Mouse (Mus musculus) forebrain, embryonic 12.5 days (tissue): ENCODE results near the gene Hoxb1. TPM values are rescaled to one million over a fixed set of nuclear protein-coding genes. Genes with fewer than 3 reads are reported as not detected.

Experiments used
- ATAC-seq: fragments of 200-750 bp; cut with Nextera tagmentation; 2 replicates; pipeline ENCODE4 v1.8.0; 2017; ENCODE audit warnings: moderate TSS enrichment; ENCODE audit not compliant: low FRiP score
- H3K27ac ChIP-seq: fragments of 300-500 bp; sonication (generic); 2 replicates; pipeline ENCODE4 v1.5.1; 2016; ENCODE audit warnings: mild to moderate bottlenecking
- H3K27me3 ChIP-seq: fragments of 300-500 bp; sonication (generic); 2 replicates; pipeline ENCODE4 v1.6.1; 2016; ENCODE audit warnings: mild to moderate bottlenecking
- H3K36me3 ChIP-seq: fragments of 300-500 bp; sonication (generic); replicated peaks from 2 replicates; pipeline ENCODE4 v1.6.1; 2016; ENCODE audit warnings: mild to moderate bottlenecking
- H3K4me1 ChIP-seq: fragments of 300-500 bp; sonication (generic); 2 replicates; pipeline ENCODE4 v1.6.1; 2016
- H3K4me2 ChIP-seq: fragments of 300-500 bp; sonication (generic); 2 replicates; pipeline ENCODE4 v1.6.1; 2016; ENCODE audit warnings: mild to moderate bottlenecking, moderate library complexity
- H3K4me3 ChIP-seq: fragments of 300-500 bp; sonication (generic); replicated peaks from 2 replicates; pipeline ENCODE4 v1.5.1; 2016; ENCODE audit warnings: mild to moderate bottlenecking
- H3K9ac ChIP-seq: fragments of 300-500 bp; sonication (generic); 2 replicates; pipeline ENCODE4 v1.6.1; 2016; ENCODE audit warnings: mild to moderate bottlenecking
- H3K9me3 ChIP-seq: fragments of 300-500 bp; sonication (generic); 2 replicates; pipeline ENCODE4 v1.6.1; 2016
- WGBS: fragments of 180-500 bp; shearing (Covaris S2); methylation state at CpG from one replicate; pipeline ENCODE4 v1.1.7; 2016; 5-methylcytosine and 5-hydroxymethylcytosine counted together
- polyA plus RNA-seq: library from polyadenylated mRNA; unstranded; fragments of >200 nt; fragmentation: Nextera tagmentation; extraction: Ambion mirVana; gene quantifications from 2 replicates; pipeline ENCODE4 v1.2.1, GENCODE M21; 2016

Hoxb1 gene
- polyA plus RNA-seq, 1 experiment from 2014 or later = not detected

DNA sequence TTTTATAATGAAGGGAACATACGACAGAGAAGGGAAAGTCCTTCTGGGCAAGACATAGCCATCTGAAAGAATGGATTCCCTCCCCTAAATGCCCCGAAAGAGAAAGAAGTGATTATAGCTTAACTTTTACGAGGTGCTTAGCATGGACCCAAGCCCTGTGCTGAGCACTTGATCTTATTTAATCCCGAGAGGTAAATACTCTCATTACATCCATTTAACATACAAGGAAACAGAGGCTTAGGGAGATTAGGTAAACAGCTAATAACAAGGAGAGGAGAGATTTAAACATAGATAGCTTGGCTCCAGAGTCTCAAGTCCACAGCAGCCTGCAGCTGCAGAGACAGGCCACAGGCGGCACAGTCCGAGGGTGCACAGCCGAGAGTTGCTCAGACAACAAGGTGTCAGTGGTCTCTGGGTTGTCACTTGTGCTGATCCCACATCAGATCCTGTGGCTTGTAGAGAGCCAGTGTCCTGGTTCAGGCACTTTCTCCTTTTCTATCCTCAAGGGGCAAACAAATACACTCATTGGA, 32.3 kb downstream of the Hoxb1 start:
- 21% methylated on average over 7 of the region's 7 CpGs for WGBS

GRCm38 (mm10) chr11:96399923-96400322, 34.4 kb downstream of the Hoxb1 start:
- Histone ChIP-seq H3K36me3 (no peaks in the 10 kb centered on the region), H3K9ac (no peak overlapping the region), H3K27ac (no peak overlapping the region), H3K4me2 (no peak overlapping the region), H3K4me3 (no peak overlapping the region), H3K4me1 (peaks cover 12% of the 10 kb centered on the region), H3K9me3 (no peaks in the 10 kb centered on the region), H3K27me3 (peaks cover 45% of the 10 kb centered on the region)
- 31% methylated on average over 8 of the region's 8 CpGs for WGBS
- ATAC-seq = no peak

More for the DNA sequence above, 32.3 kb downstream of the Hoxb1 start:
- Histone ChIP-seq H3K27ac (no peak overlapping the region), H3K36me3 (no peaks in the 10 kb centered on the region), H3K4me1 (peaks cover 12% of the 10 kb centered on the region), H3K4me2 (no peak overlapping the region), H3K27me3 (peaks cover 34% of the 10 kb centered on the region), H3K4me3 (no peak overlapping the region), H3K9ac (no peak overlapping the region), H3K9me3 (no peaks in the 10 kb centered on the region)
- no peak for ATAC-seq

DNA sequence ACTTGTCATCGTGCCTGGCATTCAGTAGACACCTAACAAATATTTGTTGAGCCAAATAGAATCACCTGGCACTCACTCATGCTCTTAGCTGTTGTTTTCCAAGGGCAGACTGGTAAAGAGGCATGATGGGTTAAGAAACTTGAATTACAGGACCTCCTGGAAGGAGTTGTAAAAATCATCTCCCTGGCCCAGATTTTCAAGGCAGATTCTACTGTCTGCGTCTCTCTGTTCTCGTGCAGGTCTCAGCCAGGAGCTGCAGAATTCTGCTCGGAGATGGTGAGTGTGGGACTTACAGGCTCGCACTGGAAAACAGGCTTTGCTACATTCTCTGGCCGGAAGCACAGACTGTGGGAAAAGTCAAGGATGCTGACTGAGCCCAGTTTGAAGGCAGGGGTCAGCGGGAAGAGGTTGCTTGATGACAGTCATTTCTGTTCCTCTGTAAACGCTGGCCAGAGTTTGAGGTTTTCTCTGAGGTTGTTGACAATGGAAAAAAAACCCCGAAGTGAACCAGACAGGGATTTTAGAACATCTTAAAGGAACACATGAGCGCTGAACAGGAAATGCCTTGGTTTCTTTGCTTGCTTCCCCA, 38.6 kb downstream of the Hoxb1 start:
- H3K4me1 ChIP-seq = peaks cover 14% of the 10 kb centered on the region
- WGBS = 67% methylated on average over 10 of the region's 10 CpGs

GRCm38 (mm10) chr11:96404831-96405230, 39.3 kb downstream of the Hoxb1 start:
- H3K27ac ChIP-seq = no peak overlapping the region
- peaks cover 14% of the 10 kb centered on the region for H3K4me1 ChIP-seq
- no peaks in the 10 kb centered on the region for H3K9me3 ChIP-seq
- peaks cover 53% of the 10 kb centered on the region for H3K27me3 ChIP-seq
- H3K4me2 ChIP-seq = no peak overlapping the region
- no peaks in the 10 kb centered on the region for H3K36me3 ChIP-seq
- no peak for ATAC-seq
- no peak overlapping the region for H3K9ac ChIP-seq
- 72% methylated on average over 7 of the region's 7 CpGs for WGBS
- H3K4me3 ChIP-seq = no peak overlapping the region

More for the DNA sequence above, 38.6 kb downstream of the Hoxb1 start:
- H3K27me3 ChIP-seq = peaks cover 61% of the 10 kb centered on the region
- H3K9me3 ChIP-seq = no peaks in the 10 kb centered on the region
- H3K4me2 ChIP-seq = no peak overlapping the region
- ATAC-seq = no peak
- no peak overlapping the region for H3K27ac ChIP-seq
- no peak overlapping the region for H3K9ac ChIP-seq
- no peak overlapping the region for H3K4me3 ChIP-seq
- H3K36me3 ChIP-seq = no peaks in the 10 kb centered on the region

- Histone ChIP-seq H3K4me2 (no peak overlapping the region), H3K36me3 (no peaks in the 10 kb centered on the region), H3K4me3 (no peak overlapping the region), H3K27ac (no peak overlapping the region), H3K9ac (no peak overlapping the region), H3K4me1 (peaks cover 14% of the 10 kb centered on the region), H3K9me3 (no peaks in the 10 kb centered on the region), H3K27me3 (peaks cover 50% of the 10 kb centered on the region)
- WGBS = 62% methylated on average over 4 of the region's 4 CpGs
- ATAC-seq = no peak
These were observed 40.0 kb downstream of the Hoxb1 start for GRCm38 (mm10) chr11:96405541-96405940.

DNA sequence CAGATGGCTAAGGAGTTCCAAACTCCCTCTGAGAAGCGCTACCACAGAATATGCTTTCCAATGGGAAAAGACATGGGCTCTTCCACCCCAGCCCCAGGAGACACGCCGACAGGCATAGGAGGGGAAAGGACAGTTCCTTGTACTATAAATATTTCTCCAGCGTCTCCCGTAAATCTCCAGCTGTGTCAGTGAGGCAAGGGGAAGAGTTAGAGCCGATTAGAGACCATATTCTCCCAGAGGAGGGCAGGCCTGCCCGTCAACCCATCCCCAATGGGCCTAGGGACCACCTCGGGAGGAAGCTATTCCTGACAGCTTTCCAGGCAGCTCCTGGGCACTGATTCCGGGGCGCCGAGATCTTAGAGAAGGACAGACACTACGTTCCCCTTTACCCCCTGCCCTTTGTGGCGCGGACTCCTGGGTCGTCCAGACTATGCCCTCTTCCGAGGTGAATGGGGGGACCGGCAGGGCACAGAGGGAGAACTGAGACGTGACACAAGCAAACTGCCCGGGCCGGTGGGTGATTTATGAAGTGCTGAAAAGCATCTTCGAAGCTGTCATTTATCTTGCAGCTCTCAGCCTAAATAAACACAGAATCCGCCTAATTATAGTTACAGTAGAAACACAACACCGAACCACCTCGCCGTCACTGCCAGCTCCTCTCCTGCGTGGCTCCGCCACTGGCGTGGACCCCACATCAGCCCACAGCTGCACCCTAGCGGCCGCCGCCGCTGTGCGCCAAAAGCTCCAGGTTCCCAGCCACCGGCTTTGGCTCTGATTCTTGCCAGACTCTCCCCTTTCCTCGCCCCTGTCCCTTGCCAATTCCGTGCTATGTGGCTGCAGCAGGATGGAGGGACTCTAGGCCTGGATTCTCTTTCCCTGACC, 41.9 kb downstream of the Hoxb1 start:
- H3K4me3 ChIP-seq = peak overlapping the region; percentile 26
- no peaks in the 10 kb centered on the region for H3K36me3 ChIP-seq
- H3K9me3 ChIP-seq = peaks cover 6% of the 10 kb centered on the region; the same call in 1 of the 2 replicates
- 11% methylated on average over 36 of the region's 36 CpGs for WGBS
- no peak overlapping the region for H3K27ac ChIP-seq
- H3K9ac ChIP-seq = peak overlapping the region; percentile 25; the same call in 1 of the 2 replicates
- no peak for ATAC-seq
- peaks cover 14% of the 10 kb centered on the region for H3K4me1 ChIP-seq
- peaks cover 47% of the 10 kb centered on the region for H3K27me3 ChIP-seq
- H3K4me2 ChIP-seq = peak overlapping the region; percentile 47

DNA sequence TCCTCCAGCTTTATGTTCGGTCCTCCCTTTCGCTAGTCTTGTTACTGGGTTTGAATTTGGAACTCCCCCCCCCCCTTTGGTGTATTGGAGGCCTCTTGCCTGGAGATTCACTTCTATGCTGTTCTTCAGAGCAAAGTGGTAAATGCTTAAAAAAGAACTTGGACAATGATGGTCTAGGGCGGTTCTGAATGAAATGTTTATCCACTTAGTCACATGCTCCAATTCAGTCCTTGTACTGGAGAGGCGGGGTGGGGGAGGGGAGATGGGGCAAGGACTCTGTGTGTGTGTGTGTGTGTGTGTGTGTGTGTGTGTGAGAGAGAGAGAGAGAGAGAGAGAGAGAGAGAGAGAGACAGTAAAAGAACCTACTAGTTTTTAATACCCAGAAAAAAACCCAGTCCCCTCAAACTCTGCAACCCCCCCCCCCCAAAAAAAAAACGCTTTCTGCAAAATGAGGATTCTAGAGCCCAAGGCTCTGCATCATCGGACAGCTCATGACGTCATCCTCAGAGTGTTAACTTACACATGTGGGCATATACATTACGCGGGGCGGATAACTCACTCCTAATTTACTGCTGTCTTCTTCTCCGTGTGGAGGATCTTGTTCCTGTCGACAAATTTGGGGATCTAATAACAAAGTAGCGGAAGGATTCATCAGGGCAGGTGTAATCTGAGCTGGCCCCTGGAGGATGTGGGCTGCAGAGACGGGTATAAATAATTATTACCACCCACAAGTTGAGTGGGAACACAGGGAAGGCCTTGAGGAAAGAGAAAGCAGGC, 42.9 kb downstream of the Hoxb1 start:
- no peak for ATAC-seq
- peaks cover 14% of the 10 kb centered on the region for H3K4me1 ChIP-seq
- H3K27me3 ChIP-seq = peaks cover 47% of the 10 kb centered on the region
- H3K9ac ChIP-seq = no peak overlapping the region
- peaks cover 6% of the 10 kb centered on the region; the same call in 1 of the 2 replicates for H3K9me3 ChIP-seq
- H3K27ac ChIP-seq = no peak overlapping the region
- no peak overlapping the region for H3K4me3 ChIP-seq
- H3K36me3 ChIP-seq = no peaks in the 10 kb centered on the region
- WGBS = 56% methylated on average over 14 of the region's 14 CpGs
- peak overlapping the region; percentile 47; the same call in 1 of the 2 replicates for H3K4me2 ChIP-seq

- H3K27me3 ChIP-seq = peaks cover 34% of the 10 kb centered on the region
- peaks cover 6% of the 10 kb centered on the region; the same call in 1 of the 2 replicates for H3K9me3 ChIP-seq
- no peak overlapping the region for H3K4me3 ChIP-seq
- H3K27ac ChIP-seq = no peak overlapping the region
- H3K4me1 ChIP-seq = peaks cover 14% of the 10 kb centered on the region
- no peaks in the 10 kb centered on the region for H3K36me3 ChIP-seq
- 90% methylated on average over 5 of the region's 5 CpGs for WGBS
- no peak overlapping the region for H3K9ac ChIP-seq
- H3K4me2 ChIP-seq = no peak overlapping the region
- ATAC-seq = no peak
These were observed 45.5 kb downstream of the Hoxb1 start for GRCm38 (mm10) chr11:96411019-96411418.

- WGBS = 66% methylated on average over 4 of the region's 4 CpGs
These were observed 46.4 kb downstream of the Hoxb1 start for GRCm38 (mm10) chr11:96411934-96412333.

GRCm38 (mm10) chr11:96412941-96413491, 47.5 kb downstream of the Hoxb1 start:
- H3K36me3 ChIP-seq = no peaks in the 10 kb centered on the region
- H3K27me3 ChIP-seq = peaks cover 19% of the 10 kb centered on the region
- H3K9ac ChIP-seq = no peak overlapping the region
- no peak overlapping the region for H3K4me2 ChIP-seq
- H3K4me1 ChIP-seq = peaks cover 6% of the 10 kb centered on the region
- no peak overlapping the region for H3K4me3 ChIP-seq
- 81% methylated on average over 9 of the region's 9 CpGs for WGBS
- no peak for ATAC-seq
- no peak overlapping the region for H3K27ac ChIP-seq
- H3K9me3 ChIP-seq = peaks cover 6% of the 10 kb centered on the region; the same call in 1 of the 2 replicates

More at GRCm38 (mm10) chr11:96411934-96412333, 46.4 kb downstream of the Hoxb1 start:
- Histone ChIP-seq H3K9me3 (peaks cover 6% of the 10 kb centered on the region; the same call in 1 of the 2 replicates), H3K4me3 (no peak overlapping the region), H3K4me2 (no peak overlapping the region), H3K27me3 (peaks cover 26% of the 10 kb centered on the region), H3K36me3 (no peaks in the 10 kb centered on the region), H3K9ac (no peak overlapping the region), H3K27ac (no peak overlapping the region), H3K4me1 (peaks cover 14% of the 10 kb centered on the region)
- ATAC-seq = no peak

DNA sequence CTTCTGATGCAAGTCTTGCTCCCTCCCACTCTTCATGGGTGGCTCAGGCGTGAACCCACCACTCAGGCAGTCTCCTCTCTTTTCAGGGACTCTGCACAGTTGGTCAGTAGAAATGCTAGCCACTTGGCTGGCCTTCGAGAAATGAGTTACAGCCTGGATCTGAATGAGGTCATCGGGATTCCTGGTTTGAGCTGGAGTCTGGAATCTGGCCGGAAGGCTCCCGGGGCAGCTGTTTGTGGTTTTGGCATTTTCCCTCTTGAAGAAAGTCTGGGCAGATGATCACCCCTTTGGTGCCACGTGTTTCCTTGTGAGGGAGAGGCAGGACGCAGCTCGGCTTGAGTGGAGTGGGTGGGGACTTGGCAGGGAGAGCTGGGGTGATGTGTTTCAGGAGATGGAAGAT, 48.0 kb downstream of the Hoxb1 start:
- H3K36me3 ChIP-seq = no peaks in the 10 kb centered on the region
- no peak overlapping the region for H3K4me2 ChIP-seq
- no peak for ATAC-seq
- H3K9ac ChIP-seq = no peak overlapping the region
- peaks cover 15% of the 10 kb centered on the region for H3K27me3 ChIP-seq
- WGBS = 65% methylated on average over 8 of the region's 8 CpGs
- no peak overlapping the region for H3K27ac ChIP-seq
- peaks cover 3% of the 10 kb centered on the region; the same call in 1 of the 2 replicates for H3K4me1 ChIP-seq
- H3K9me3 ChIP-seq = peaks cover 6% of the 10 kb centered on the region; the same call in 1 of the 2 replicates
- no peak overlapping the region for H3K4me3 ChIP-seq
